Mouse (Mus musculus) lung, adult 2 months (tissue): ENCODE measurements around the gene Pakap. TPM values are rescaled to one million over a fixed set of nuclear protein-coding genes. Genes with fewer than 3 reads are reported as not detected.
A peak's percentile ranks its signal among the peaks of the same experiment; 100 is the strongest.

Source experiments
- DNase-seq: peaks from one replicate; pipeline ENCODE4 v3.0.0; 2022
- H3K4me1 ChIP-seq: fragments of 200-500 bp; 2 replicates; pipeline ENCODE4 v1.6.1; 2011; ENCODE audit warnings: low read length; ENCODE audit not compliant: control insufficient read depth, insufficient read depth
- H3K4me3 ChIP-seq: fragments of 200-500 bp; replicated peaks from 2 replicates; pipeline ENCODE3; 2011; ENCODE audit warnings: low read depth, mild to moderate bottlenecking, control low read depth, low read length; ENCODE audit errors: extremely low read depth
- CTCF ChIP-seq: fragments of 200-500 bp; IDR thresholded peaks from 2 replicates; pipeline ENCODE4 v1.5.1; 2011; ENCODE audit warnings: mild to moderate bottlenecking, low read length, control low read depth; ENCODE audit not compliant: insufficient read depth
- POLR2A ChIP-seq: fragments of 200-500 bp; IDR thresholded peaks from 2 replicates; pipeline ENCODE4 v1.6.1; 2011; ENCODE audit warnings: low read depth, mild to moderate bottlenecking, control low read depth, low read length, borderline replicate concordance; ENCODE audit errors: extremely low read depth
- WGBS: fragments of 180-500 bp; shearing (Covaris S2); methylation state at CpG from one replicate; pipeline ENCODE4 v1.1.7; 2018; 5-methylcytosine and 5-hydroxymethylcytosine counted together
- polyA plus RNA-seq: library from polyadenylated mRNA; depleted of rRNA; stranded (reverse); fragments of >200 nt; gene quantifications from 2 replicates; pipeline ENCODE4 v1.2.3, GENCODE M21; 2012

Pakap gene
- polyA plus RNA-seq, 1 experiment: 2.7 TPM

GRCm38 (mm10) chr4:57914193-57915190, 346.5 kb downstream of the Pakap start:
- no peak for DNase-seq
- WGBS: 57% methylated on average over 10 of the region's 10 CpGs
- TF ChIP-seq CTCF (peak; percentile 31; the same call in 1 of the 2 replicates), POLR2A (no peak)
- Histone ChIP-seq H3K4me1 (no peaks in the 10 kb centered on the region; the same call in 1 of the 2 replicates), H3K4me3 (peak overlapping the region; percentile 40)

DNA sequence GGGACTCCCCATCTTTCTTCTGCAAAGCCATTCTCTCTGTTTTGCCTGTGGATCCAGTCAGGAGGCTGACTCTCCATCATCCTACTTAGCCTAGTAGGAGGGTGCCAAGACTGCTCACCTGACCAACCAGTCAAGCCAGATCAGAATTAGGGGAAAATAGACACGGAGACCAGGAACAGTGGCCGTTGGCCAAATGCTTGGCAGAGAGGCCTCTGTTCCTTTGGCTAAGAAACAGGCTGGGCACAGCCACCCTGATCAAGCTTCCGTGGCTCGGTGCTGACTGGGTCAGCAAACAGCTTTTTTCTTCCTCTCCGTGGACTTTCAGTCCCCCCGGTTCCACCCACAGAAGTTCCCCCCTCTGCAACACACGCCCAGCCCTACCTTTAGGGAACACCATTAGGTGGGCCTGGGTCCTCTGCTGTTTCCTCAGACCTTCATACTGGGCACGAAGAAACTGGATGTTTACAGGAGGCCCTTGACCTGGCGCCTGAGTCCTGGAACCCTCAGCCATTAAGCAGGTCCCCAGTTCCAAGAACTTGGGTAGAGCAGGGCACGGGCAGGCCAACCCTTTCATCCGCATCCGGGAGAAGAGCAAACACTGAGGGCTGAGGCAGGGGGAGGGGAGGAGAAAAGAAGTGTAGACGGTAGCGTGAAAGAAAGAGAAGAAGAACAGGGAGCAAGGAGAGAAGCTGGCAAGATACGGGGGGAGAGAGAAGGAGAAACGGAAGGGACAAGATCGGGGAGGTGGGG, 347.4 kb downstream of the Pakap start:
- 24% methylated on average over 17 of the region's 17 CpGs for WGBS

GRCm38 (mm10) chr4:57916201-57916661, 348.3 kb downstream of the Pakap start, which contains the start of gene D630039A03Rik:
TSS of gene D630039A03Rik (minus strand) at chr4:57916297.
- WGBS: 19% methylated on average over 9 of the region's 9 CpGs
- H3K4me3 ChIP-seq: peak within 1 kb of the TSS; percentile 44
- DNase-seq: peak; percentile 57

More for the DNA sequence above, 347.4 kb downstream of the Pakap start:
- peak; percentile 68 for DNase-seq
- H3K4me1 ChIP-seq: no peaks in the 10 kb centered on the region; the same call in 1 of the 2 replicates
- peak; percentile 26; the same call in 1 of the 2 replicates for TF ChIP-seq POLR2A
- TF ChIP-seq CTCF: no peak
- H3K4me3 ChIP-seq: peak overlapping the region; percentile 44

GRCm38 (mm10) chr4:57916711-57917110, 348.7 kb downstream of the Pakap start:
- WGBS: 74% methylated on average over 4 of the region's 4 CpGs
- Histone ChIP-seq H3K4me1 (no peaks in the 10 kb centered on the region; the same call in 1 of the 2 replicates), H3K4me3 (no peak overlapping the region)
- DNase-seq: no peak
- no peak for TF ChIP-seq POLR2A

More at GRCm38 (mm10) chr4:57916201-57916661, 348.3 kb downstream of the Pakap start, which contains the start of gene D630039A03Rik:
- H3K4me1 ChIP-seq: no peaks in the 10 kb centered on the region; the same call in 1 of the 2 replicates
- no peak for TF ChIP-seq CTCF
- no peak for TF ChIP-seq POLR2A

- WGBS: 33% methylated on average over 8 of the region's 8 CpGs
- no peak for TF ChIP-seq CTCF
- DNase-seq: no peak
- Histone ChIP-seq H3K4me3 (no peak overlapping the region), H3K4me1 (no peaks in the 10 kb centered on the region; the same call in 1 of the 2 replicates)
Measured at GRCm38 (mm10) chr4:57919494-57920423, 351.8 kb downstream of the Pakap start.

DNA sequence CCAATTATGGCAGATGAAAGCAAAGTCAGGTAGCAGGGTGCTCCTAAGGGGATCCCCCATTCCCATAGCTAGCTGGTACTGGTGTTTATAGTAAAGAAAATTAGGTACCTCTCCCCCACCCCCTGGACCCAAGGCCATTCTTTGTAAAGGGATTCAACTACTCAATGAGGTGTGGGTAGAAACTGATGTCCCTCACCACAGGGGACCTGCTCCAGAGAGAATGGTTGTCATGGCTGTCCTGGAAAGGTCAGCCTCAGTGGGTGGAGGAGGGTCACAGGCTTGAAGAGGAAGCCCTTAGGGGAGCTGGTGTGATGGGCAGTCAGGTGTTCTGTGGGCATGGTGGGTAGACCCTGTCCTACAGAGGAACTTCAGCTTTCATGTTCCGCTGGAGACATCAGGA, 352.5 kb downstream of the Pakap start:
- WGBS: 93% methylated on average over 1 of the region's 1 CpGs
- TF ChIP-seq POLR2A (no peak), CTCF (no peak)
- Histone ChIP-seq H3K4me1 (no peaks in the 10 kb centered on the region; the same call in 1 of the 2 replicates), H3K4me3 (no peak overlapping the region)
- no peak for DNase-seq

DNA sequence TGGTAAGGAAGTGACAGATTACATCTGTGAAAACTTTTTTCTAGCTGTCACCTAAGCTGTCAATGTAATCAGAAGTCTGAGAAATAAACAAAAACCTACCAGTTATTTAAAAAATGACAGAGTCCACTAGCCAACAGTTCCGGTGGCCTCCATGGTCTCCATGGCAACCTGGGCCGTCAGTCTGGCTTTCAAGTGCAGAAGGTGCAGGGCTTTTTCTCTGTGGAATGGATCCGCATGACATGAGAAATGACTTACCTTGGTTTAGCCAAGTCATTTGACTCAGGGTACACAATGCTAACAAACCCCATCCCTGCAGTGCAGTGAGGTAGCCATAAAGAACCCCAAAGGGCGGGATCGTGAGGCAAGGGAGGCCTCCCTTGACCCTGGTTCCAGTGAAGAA, 354.2 kb downstream of the Pakap start:
- Histone ChIP-seq H3K4me3 (no peak overlapping the region), H3K4me1 (no peaks in the 10 kb centered on the region)
- WGBS: 48% methylated on average over 5 of the region's 5 CpGs
- no peak for DNase-seq
- no peak for TF ChIP-seq CTCF
- TF ChIP-seq POLR2A: no peak

GRCm38 (mm10) chr4:57924556-57925071, 356.6 kb downstream of the Pakap start:
- 63% methylated on average over 6 of the region's 6 CpGs for WGBS
- no peaks in the 10 kb centered on the region for H3K4me1 ChIP-seq
- H3K4me3 ChIP-seq: no peak overlapping the region
- no peak for DNase-seq
- TF ChIP-seq CTCF (no peak), POLR2A (no peak)
